Mouse (Mus musculus): ENCODE results near the gene Mapk11. TPM values are rescaled to one million over a fixed set of nuclear protein-coding genes. Genes with fewer than 3 reads are reported as not detected.
A peak's percentile ranks its signal among the peaks of the same experiment; 100 is the strongest.

Gene Mapk11
- total RNA-seq, 2 experiments from 2014 or later = 18.4 to 25.3 TPM

GRCm38 (mm10) chr15:89106073-89106472 is 43.4 kb downstream of the Mapk11 start:
- DNase-seq (ENCODE audit: low spot score in 2 of 2) = peak in 1 of 2 experiments; percentile 14

- no peak for DNase-seq (ENCODE audit: low spot score in 2 of 2)
These were observed 45.0 kb downstream of the Mapk11 start for GRCm38 (mm10) chr15:89104425-89104824.

GRCm38 (mm10) chr15:89103921-89104320 is 45.5 kb downstream of the Mapk11 start:
- no peak for DNase-seq (ENCODE audit: low spot score in 2 of 2)

- DNase-seq (ENCODE audit: low spot score in 2 of 2) = no peak
These were observed 46.8 kb downstream of the Mapk11 start for GRCm38 (mm10) chr15:89102646-89103045.

- DNase-seq (ENCODE audit: low spot score in 2 of 2) = no peak
These were observed 48.6 kb downstream of the Mapk11 start for GRCm38 (mm10) chr15:89100823-89101222.

GRCm38 (mm10) chr15:89098616-89099015 is 50.8 kb downstream of the Mapk11 start:
- no peak for DNase-seq (ENCODE audit: low spot score in 2 of 2)

DNA sequence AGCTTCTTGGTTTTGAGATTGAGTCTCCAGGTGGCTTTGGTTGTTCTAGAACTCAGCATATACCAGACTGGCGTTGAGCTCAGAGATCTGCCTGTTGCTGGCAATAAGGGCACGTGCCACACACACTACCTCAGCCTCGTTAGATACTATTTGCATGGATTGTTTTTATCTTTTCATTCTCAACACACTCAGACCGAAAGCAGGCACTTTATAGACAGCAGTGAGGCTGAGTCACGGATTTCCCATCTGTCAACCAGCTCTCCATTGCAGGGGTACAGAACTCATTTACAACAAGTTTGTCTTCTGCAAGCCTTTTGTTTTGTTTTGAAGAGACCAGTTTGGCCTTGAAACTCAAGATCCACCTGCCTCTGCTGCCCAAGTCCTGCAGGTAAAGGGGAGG is 52.0 kb downstream of the Mapk11 start:
- DNase-seq (ENCODE audit: low spot score in 2 of 2) = no peak

Small RNA genes lying within 50 kb of the gene (microRNA-seq; reads per million reads assigned to microRNA genes)
- gene Mir6958 (2.2 to 4.9 reads per million in 2 experiments), gene Mir7118 (0.89 to 1.8 reads per million in 2 experiments)

Other genes starting within 250 kb of the Mapk11 start
- 1 to 10 TPM; 3.1 to 3.5 TPM for gene Ttll8, start 195.2 kb downstream of the Mapk11 start, total RNA-seq (2021)
- gene Mlc1, start 170.6 kb downstream of the Mapk11 start, total RNA-seq (2021) = 100 to 1,000 TPM; 138 to 141 TPM
- not detected for gene Mov10l1, start 166.7 kb downstream of the Mapk11 start, total RNA-seq (2021)
- 100 to 1,000 TPM; 119 to 121 TPM for gene Panx2, start 89.9 kb downstream of the Mapk11 start, total RNA-seq (2021)
- 10 to 100 TPM; 22.7 to 26.2 TPM for gene Trabd, start 74.5 kb downstream of the Mapk11 start, total RNA-seq (2021)
- gene Selenoo, start 60.5 kb downstream of the Mapk11 start, total RNA-seq (2021) = 10 to 100 TPM; 21.4 to 21.5 TPM
- gene Tubgcp6, start 26.5 kb downstream of the Mapk11 start, total RNA-seq (2021) = 10 to 100 TPM; 26.5 to 30.0 TPM
- gene Hdac10, start 20.9 kb downstream of the Mapk11 start, total RNA-seq (2021) = 10 to 100 TPM; 17.2 to 19.4 TPM
- 1 to 10 TPM; 4.0 to 5.5 TPM for gene Mapk12, start 8.9 kb downstream of the Mapk11 start, total RNA-seq (2021)
- 10 to 100 TPM; 65.4 to 78.2 TPM for gene Plxnb2, start 31.2 kb upstream of the Mapk11 start, total RNA-seq (2021)
- 10 to 100 TPM; 33.1 to 37.5 TPM for gene Dennd6b, start 46.9 kb upstream of the Mapk11 start, total RNA-seq (2021)
- gene Ppp6r2, start 61.9 kb upstream of the Mapk11 start, total RNA-seq (2021) = 100 to 1,000 TPM; 159 to 174 TPM
- gene Sbf1, start 165.7 kb upstream of the Mapk11 start, total RNA-seq (2021) = 100 to 1,000 TPM; 215 to 259 TPM
- not detected for gene Adm2, start 173.1 kb upstream of the Mapk11 start, total RNA-seq (2021)
- gene Miox, start 184.8 kb upstream of the Mapk11 start, total RNA-seq (2021) = not detected
- gene Lmf2, start 206.0 kb upstream of the Mapk11 start, total RNA-seq (2021) = 10 to 100 TPM; 24.1 to 29.3 TPM
- 10 to 100 TPM; 73.2 to 82.3 TPM for gene Ncaph2, start 206.1 kb upstream of the Mapk11 start, total RNA-seq (2021)
- 10 to 100 TPM; 27.9 to 29.1 TPM for gene Sco2, start 224.2 kb upstream of the Mapk11 start, total RNA-seq (2021)
- 1 to 10 TPM; 1.1 to 1.4 TPM for gene Tymp, start 227.4 kb upstream of the Mapk11 start, total RNA-seq (2021)
- 1 to 10 TPM; 3.7 to 4.2 TPM for gene Odf3b, start 229.7 kb upstream of the Mapk11 start, total RNA-seq (2021)
- gene Klhdc7b, start 235.3 kb upstream of the Mapk11 start, total RNA-seq (2021) = under 1 TPM; 0.13 to 0.18 TPM